Mouse (Mus musculus) stomach, embryonic 16.5 days (tissue): ENCODE measurements around the gene Pam. TPM values are rescaled to one million over a fixed set of nuclear protein-coding genes. Genes with fewer than 3 reads are reported as not detected.
A peak's percentile ranks its signal among the peaks of the same experiment; 100 is the strongest.
"Not testable (repeated sequence)": the region's sequence is repeated elsewhere in the genome, so short reads cannot be mapped to it uniquely, and the experiment has no call there.

Source experiments
- ATAC-seq: fragments of 200-750 bp; cut with Nextera tagmentation; 2 replicates; pipeline ENCODE4 v1.8.0; 2017; ENCODE audit warnings: moderate number of reproducible peaks, moderate TSS enrichment; ENCODE audit not compliant: insufficient read depth, low FRiP score
- H3K27ac ChIP-seq: fragments of 300-500 bp; sonication (generic); 2 replicates; pipeline ENCODE4 v1.5.1; 2014; ENCODE audit warnings: low read length
- H3K27me3 ChIP-seq: fragments of 300-500 bp; sonication (generic); 2 replicates; pipeline ENCODE4 v1.6.1; 2014; ENCODE audit warnings: low read length, control low read depth, mixed read lengths; ENCODE audit not compliant: control insufficient read depth, insufficient read depth
- H3K36me3 ChIP-seq: fragments of 300-500 bp; sonication (generic); 2 replicates; pipeline ENCODE4 v1.6.1; 2014; ENCODE audit warnings: low read length; ENCODE audit not compliant: control insufficient read depth, insufficient read depth
- H3K4me1 ChIP-seq: fragments of 300-500 bp; sonication (generic); 2 replicates; pipeline ENCODE4 v1.6.1; 2014; ENCODE audit warnings: low read length, control low read depth, mixed read lengths; ENCODE audit not compliant: control insufficient read depth, insufficient read depth
- H3K4me2 ChIP-seq: fragments of 300-500 bp; sonication (generic); 2 replicates; pipeline ENCODE4 v1.6.1; 2014; ENCODE audit warnings: low read depth, low read length, mixed read lengths
- H3K4me3 ChIP-seq: fragments of 300-500 bp; sonication (generic); replicated peaks from 2 replicates; pipeline ENCODE4 v1.5.1; 2014; ENCODE audit warnings: mild to moderate bottlenecking, low read length
- H3K9ac ChIP-seq: fragments of 300-500 bp; sonication (generic); 2 replicates; pipeline ENCODE4 v1.6.1; 2014; ENCODE audit warnings: low read length
- H3K9me3 ChIP-seq: fragments of 300-500 bp; sonication (generic); replicated peaks from 2 replicates; pipeline ENCODE4 v1.6.1; 2016; ENCODE audit warnings: low read length, control low read depth; ENCODE audit not compliant: control insufficient read depth
- WGBS: fragments of 180-500 bp; shearing (Covaris S2); extraction: QIAGEN DNeasy Blood & Tissue Kit; methylation state at CpG from one replicate; pipeline ENCODE4 v1.1.7; 2014; 5-methylcytosine and 5-hydroxymethylcytosine counted together
- polyA plus RNA-seq: library from polyadenylated mRNA; unstranded; fragments of >200 nt; fragmentation: Nextera tagmentation; extraction: Ambion mirVana; gene quantifications from 2 replicates; pipeline ENCODE4 v1.2.1, GENCODE M21; 2015

Pam gene
- polyA plus RNA-seq, 1 experiment from 2014 or later, result 50.6 TPM

DNA sequence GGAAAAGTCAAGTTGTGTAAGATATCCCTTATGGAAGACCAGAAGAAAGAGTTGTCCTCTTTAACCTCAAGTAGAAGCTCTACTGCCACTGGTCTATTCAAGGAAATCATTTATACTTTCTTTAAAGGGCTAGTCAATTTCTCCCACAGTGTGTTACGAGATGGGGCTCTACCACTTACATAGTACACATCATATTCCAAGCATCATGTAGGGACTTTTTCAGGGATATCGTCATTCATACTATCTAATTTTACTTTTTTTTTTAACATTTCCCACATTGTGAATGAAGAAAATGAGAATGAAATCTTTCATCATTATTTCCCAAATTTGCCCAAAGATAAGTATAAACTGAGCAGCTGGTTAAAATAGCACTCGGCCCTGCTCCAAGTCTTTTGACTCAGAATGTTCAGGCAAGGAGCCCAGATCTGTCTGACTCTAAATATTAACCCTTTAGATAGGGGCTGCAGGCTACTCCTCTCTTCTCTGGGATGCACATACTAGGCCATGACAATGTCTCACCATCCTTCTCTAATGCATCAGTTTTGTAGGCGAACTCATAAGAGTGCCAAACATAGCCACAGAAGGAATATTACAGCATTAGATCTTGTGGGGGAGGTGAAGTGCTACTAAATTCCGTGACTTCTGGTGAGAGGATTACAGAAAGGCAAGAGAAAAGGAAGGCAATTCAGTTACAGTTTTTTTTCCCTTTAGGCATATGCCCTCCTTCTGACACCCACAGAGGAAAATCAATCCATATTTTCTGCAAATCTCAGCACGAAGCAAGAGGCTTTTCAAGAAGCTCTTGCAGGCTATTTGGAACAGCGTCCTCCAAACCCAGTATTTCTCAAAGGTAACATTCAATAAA is 92.7 kb downstream of the Pam start:
- Histone ChIP-seq H3K27ac (peak overlapping the region; percentile 3; the same call in 1 of the 2 replicates), H3K4me1 (peaks cover 8% of the 10 kb centered on the region), H3K27me3 (no peaks in the 10 kb centered on the region), H3K9ac (no peak overlapping the region), H3K4me2 (no peak overlapping the region), H3K9me3 (no peaks in the 10 kb centered on the region), H3K4me3 (no peak overlapping the region), H3K36me3 (no peaks in the 10 kb centered on the region)
- 45% methylated on average over 7 of the region's 7 CpGs for WGBS
- ATAC-seq, result peak; percentile 71

DNA sequence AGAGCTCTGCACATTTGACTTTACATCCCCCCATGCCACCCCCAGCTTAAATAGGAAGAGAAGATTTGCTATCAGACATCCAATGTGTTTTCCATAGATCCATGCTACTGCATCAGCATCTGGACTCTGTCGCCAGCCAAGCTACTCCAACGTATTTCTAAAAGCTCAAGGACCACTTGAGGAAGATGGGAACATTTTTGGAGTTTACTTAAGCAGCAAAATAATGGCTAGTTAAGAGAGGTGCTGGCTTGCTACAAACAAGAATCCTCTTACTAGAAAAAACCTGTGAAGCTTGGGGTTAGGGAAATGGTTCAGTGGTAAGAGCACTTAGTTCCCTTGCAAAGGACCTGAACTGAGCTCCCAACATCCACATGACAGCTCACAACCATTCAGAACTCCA is 96.0 kb downstream of the Pam start:
- Histone ChIP-seq H3K36me3 (no peaks in the 10 kb centered on the region), H3K4me3 (no peak overlapping the region), H3K4me1 (peaks cover 8% of the 10 kb centered on the region), H3K9ac (no peak overlapping the region), H3K27me3 (no peaks in the 10 kb centered on the region), H3K27ac (no peak overlapping the region), H3K4me2 (no peak overlapping the region), H3K9me3 (no peaks in the 10 kb centered on the region)
- 74% methylated on average over 2 of the region's 2 CpGs for WGBS
- ATAC-seq, result no peak

DNA sequence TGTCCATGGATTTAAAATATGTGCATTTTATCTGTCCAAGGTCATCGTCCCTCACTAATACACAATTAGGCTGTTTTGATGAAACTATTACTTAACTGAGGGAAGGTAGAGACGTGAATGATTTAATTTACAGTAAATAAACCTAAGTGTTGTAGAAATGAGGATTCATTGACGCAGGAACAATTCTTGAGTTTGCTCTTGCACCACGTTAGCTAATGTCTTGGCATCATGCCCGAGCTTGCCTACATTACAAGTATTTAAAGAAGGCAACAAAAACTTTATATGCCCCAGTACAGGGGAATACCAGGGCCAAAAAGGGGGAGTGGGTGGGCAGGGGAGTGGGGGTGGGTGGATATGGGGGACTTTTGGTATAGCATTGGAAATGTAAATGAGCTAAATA is 96.5 kb downstream of the Pam start:
- not testable (repeated sequence) for H3K9me3 ChIP-seq, ATAC-seq, H3K4me3 ChIP-seq, H3K4me1 ChIP-seq, H3K4me2 ChIP-seq, H3K27me3 ChIP-seq, H3K27ac ChIP-seq, H3K36me3 ChIP-seq, H3K9ac ChIP-seq
- WGBS, result 55% methylated on average over 5 of the region's 5 CpGs

DNA sequence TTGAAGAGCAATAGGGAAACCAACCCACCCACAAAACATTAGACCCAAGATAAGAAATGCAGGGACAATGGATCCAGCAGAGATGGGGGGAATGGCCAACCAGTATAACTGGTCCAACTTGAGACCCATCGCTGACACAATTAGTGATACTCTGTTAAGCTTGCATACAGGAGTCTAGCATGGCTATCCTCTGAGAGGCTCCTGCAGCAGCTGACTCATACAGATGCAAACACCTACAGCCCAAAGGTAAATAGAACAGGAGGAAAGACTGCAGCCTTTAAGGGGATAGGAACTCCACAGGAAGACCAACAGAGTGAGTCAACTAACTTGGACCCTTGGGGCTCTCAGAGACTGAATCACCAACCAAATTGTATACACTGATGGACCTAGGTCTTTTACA is 98.4 kb downstream of the Pam start:
- no peak overlapping the region for H3K4me2 ChIP-seq
- 0 out of 2 replicates have a peak, but pooled peaks cover 4% of the 10 kb centered on the region for H3K9me3 ChIP-seq
- 65% methylated on average over 1 of the region's 1 CpGs for WGBS
- peak overlapping the region; percentile 27 for H3K27ac ChIP-seq
- peaks cover 2% of the 10 kb centered on the region; the same call in 1 of the 2 replicates for H3K4me1 ChIP-seq
- H3K4me3 ChIP-seq, result no peak overlapping the region
- H3K9ac ChIP-seq, result no peak overlapping the region
- no peaks in the 10 kb centered on the region for H3K27me3 ChIP-seq
- peak; percentile 87 for ATAC-seq
- no peaks in the 10 kb centered on the region for H3K36me3 ChIP-seq

DNA sequence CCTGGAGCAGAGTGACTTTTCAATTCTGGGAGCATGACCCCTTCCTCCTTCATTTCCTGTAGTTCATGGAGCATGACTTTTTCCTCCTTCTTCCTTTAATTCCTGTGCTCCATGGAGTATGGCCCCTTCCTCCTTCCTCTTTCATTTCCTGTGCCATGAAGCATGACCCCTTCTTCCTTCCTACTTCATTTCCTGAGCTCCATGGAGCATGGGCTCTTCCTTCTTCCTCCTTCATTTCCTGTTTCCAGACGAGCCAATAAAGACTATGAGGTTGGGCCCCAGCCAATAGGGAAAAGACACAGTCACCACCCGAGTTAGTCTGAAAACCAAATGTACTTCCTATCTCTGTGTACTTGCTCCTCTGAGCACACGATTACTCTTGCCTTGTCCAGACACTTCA is 103.5 kb downstream of the Pam start:
- Histone ChIP-seq H3K9ac (no peak overlapping the region), H3K36me3 (no peaks in the 10 kb centered on the region), H3K27me3 (no peaks in the 10 kb centered on the region), H3K4me1 (no peaks in the 10 kb centered on the region), H3K9me3 (0 out of 2 replicates have a peak, but pooled peaks cover 5% of the 10 kb centered on the region), H3K4me3 (no peak overlapping the region), H3K27ac (no peak overlapping the region), H3K4me2 (no peak overlapping the region)
- WGBS, result 68% methylated on average over 3 of the region's 3 CpGs
- no peak for ATAC-seq

DNA sequence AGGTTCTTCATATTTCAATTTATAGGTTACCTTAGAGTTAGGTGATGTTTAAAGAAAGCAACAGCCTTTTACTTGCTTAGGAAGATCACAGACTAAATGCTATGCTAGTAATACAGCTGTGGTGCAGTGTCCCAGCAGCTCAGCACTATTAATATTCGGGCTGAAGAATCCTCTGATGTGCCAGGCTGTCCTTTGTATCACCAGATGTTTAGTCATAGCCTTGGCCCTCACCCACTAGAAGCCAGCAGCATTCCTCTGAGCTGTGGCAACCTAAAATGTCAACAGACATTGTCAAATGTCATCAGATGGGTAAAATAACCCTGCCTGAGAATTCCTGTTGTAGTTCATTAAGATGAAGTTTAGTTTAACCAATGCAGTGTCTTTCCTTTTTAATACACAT is 112.3 kb downstream of the Pam start:
- Histone ChIP-seq H3K36me3 (no peaks in the 10 kb centered on the region), H3K4me1 (no peaks in the 10 kb centered on the region), H3K4me3 (no peak overlapping the region), H3K9me3 (no peaks in the 10 kb centered on the region), H3K9ac (no peak overlapping the region), H3K4me2 (no peak overlapping the region), H3K27me3 (no peaks in the 10 kb centered on the region), H3K27ac (no peak overlapping the region)
- 73% methylated on average over 1 of the region's 1 CpGs for WGBS
- ATAC-seq, result no peak

DNA sequence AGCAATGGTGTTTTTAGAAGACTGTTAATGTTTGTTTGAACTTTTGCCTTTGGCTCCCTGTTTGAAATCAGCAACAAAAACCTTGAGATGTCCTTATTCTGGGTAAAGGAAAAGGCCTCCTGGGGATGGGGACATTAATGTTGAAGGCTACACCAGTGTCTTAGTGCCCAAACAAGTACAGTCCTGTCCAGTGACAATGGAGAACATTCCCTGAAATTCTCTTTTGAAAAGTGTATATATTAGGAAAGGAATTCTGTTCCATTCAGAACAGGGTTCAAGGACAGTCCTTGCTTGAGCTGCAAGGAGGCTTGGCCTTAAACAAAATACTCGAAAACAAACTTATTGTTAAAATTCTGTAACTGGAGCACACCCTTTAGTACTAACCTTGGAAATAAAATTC is 116.0 kb downstream of the Pam start:
- 81% methylated on average over 1 of the region's 1 CpGs for WGBS
- H3K27ac ChIP-seq, result no peak overlapping the region
- peaks cover 3% of the 10 kb centered on the region; the same call in 1 of the 2 replicates for H3K4me1 ChIP-seq
- H3K9me3 ChIP-seq, result no peaks in the 10 kb centered on the region
- H3K36me3 ChIP-seq, result no peaks in the 10 kb centered on the region
- no peak overlapping the region for H3K4me2 ChIP-seq
- no peak for ATAC-seq
- H3K9ac ChIP-seq, result no peak overlapping the region
- no peak overlapping the region for H3K4me3 ChIP-seq
- no peaks in the 10 kb centered on the region for H3K27me3 ChIP-seq

DNA sequence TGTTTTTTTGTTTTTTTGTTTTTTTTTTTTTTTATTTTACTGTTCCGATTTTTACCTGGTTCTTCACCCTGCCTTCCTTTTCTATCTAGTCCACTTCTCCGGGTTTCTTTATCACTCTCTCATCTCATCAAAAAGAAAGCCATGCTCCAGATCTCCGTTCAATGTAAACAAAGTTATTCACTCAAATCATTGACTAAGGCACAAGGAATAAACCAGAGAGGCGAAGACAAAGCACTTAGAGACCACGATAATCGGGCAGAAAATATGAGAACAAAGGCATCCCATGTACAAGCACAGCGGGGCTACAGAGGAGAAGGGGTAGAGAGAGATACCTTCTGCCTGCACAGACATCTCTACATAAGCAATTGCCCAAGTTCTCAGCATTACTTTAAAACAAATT is 117.9 kb downstream of the Pam start:
- ATAC-seq, result no peak
- no peak overlapping the region for H3K27ac ChIP-seq
- 10% methylated on average over 7 of the region's 7 CpGs for WGBS
- H3K9ac ChIP-seq, result peak overlapping the region; percentile 91; the same call in 1 of the 2 replicates
- H3K9me3 ChIP-seq, result no peaks in the 10 kb centered on the region
- no peaks in the 10 kb centered on the region for H3K36me3 ChIP-seq
- H3K4me3 ChIP-seq, result peak overlapping the region; percentile 85
- peaks cover 3% of the 10 kb centered on the region; the same call in 1 of the 2 replicates for H3K4me1 ChIP-seq
- peak overlapping the region; percentile 75 for H3K4me2 ChIP-seq
- H3K27me3 ChIP-seq, result no peaks in the 10 kb centered on the region

DNA sequence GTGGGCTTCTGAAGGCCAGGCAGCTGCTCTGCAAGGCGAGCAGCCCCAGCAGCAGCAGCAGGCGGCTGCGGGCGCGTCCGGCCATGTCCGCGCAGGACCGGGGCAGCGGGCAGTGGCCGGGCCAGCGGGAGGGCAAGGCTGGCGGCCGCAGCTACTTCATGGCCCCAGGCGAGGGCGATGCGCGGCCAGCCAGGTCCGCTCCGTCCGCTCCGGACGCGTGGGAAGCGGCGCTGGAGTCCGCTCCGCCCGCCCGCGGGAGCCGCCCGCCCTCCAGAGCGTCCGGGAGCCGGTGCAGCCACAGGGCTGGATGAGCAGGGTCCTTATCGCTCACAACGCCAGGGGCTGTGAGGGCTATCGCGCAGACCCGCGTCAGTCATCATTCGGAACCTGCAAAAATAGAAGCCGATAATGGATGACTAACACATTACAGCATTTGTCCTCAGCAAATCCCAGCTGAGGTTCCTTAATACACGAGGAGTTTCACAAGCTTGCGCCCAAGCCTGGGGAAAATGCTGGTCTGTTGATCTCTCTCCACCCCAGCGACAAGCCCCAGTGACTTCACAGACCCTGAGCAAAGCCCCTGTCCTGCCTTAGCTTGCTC is 118.5 kb downstream of the Pam start:
- H3K27me3 ChIP-seq, result no peaks in the 10 kb centered on the region
- H3K36me3 ChIP-seq, result no peaks in the 10 kb centered on the region
- H3K4me2 ChIP-seq, result peak overlapping the region; percentile 75
- under 1% methylated on average over 47 of the region's 47 CpGs for WGBS
- H3K9ac ChIP-seq, result peak overlapping the region; percentile 91
- no peaks in the 10 kb centered on the region for H3K9me3 ChIP-seq
- peak; percentile 93 for ATAC-seq
- peaks cover 3% of the 10 kb centered on the region; the same call in 1 of the 2 replicates for H3K4me1 ChIP-seq
- peak overlapping the region; percentile 85 for H3K4me3 ChIP-seq
- H3K27ac ChIP-seq, result peak overlapping the region; percentile 86
